Mouse (Mus musculus) CH12.LX (cell line): ENCODE data around the gene Cela1. TPM values are rescaled to one million over a fixed set of nuclear protein-coding genes. Genes with fewer than 3 reads are reported as not detected.

ENCODE experiments used
- DNase-seq: peaks from one replicate; pipeline ENCODE4 v3.0.0-alpha.2; 2013; ENCODE audit errors: extremely low read depth
- H3K27ac ChIP-seq: 2 replicates; pipeline ENCODE4 v1.5.1; 2012; ENCODE audit warnings: low read depth, mild to moderate bottlenecking, control low read depth, moderate library complexity; ENCODE audit not compliant: insufficient read depth
- H3K27me3 ChIP-seq: replicated peaks from 2 replicates; pipeline ENCODE3; 2012; ENCODE audit warnings: inconsistent platforms
- H3K36me3 ChIP-seq, 2 experiments: replicated peaks in 1 of 2; 2 replicates each; pipeline versions ENCODE3 to v1.6.1; 2012; ENCODE audit warnings: inconsistent platforms in 1 of 2, low read length in 1 of 2, mild to moderate bottlenecking in 1 of 2, mixed read lengths in 1 of 2, moderate library complexity in 1 of 2; ENCODE audit not compliant: control insufficient read depth in 1 of 2, insufficient read depth in 1 of 2
- H3K4me1 ChIP-seq, 2 experiments: 2 replicates each; pipeline ENCODE4 v1.6.1; 2012; ENCODE audit warnings: inconsistent platforms in 1 of 2, moderate library complexity in 1 of 2; ENCODE audit not compliant: insufficient read depth in 2 of 2, control insufficient read depth in 1 of 2
- H3K4me2 ChIP-seq: 2 replicates; pipeline ENCODE4 v1.6.1; 2012; ENCODE audit warnings: low read depth, mild to moderate bottlenecking, control low read depth; ENCODE audit not compliant: poor library complexity, insufficient read depth, severe bottlenecking
- H3K4me3 ChIP-seq, 3 experiments: fragments of 150-350 bp in 1 of 3; sonication (generic) in 1 of 3; replicated peaks in 1 of 3; 2 replicates each; pipeline versions ENCODE3 to v1.5.1; 2011 to 2012; ENCODE audit warnings: low read depth in 2 of 3, low read length in 2 of 3, mild to moderate bottlenecking in 2 of 3, moderate library complexity in 2 of 3, control low read depth in 1 of 3, improper control_type of control experiment in 1 of 3, inconsistent platforms in 1 of 3, mixed read lengths in 1 of 3; ENCODE audit not compliant: poor library complexity in 1 of 3
- H3K79me2 ChIP-seq: replicated peaks from 2 replicates; pipeline ENCODE4 v1.6.1; 2012; ENCODE audit warnings: mild to moderate bottlenecking, moderate library complexity; ENCODE audit not compliant: control insufficient read depth, poor library complexity, insufficient read depth, severe bottlenecking; ENCODE audit errors: extremely low read depth
- H3K9ac ChIP-seq: 2 replicates; pipeline ENCODE4 v1.6.1; 2012; ENCODE audit warnings: low read depth, mild to moderate bottlenecking, control low read depth, moderate library complexity; ENCODE audit not compliant: insufficient read depth
- H3K9me3 ChIP-seq: replicated peaks from 2 replicates; pipeline ENCODE3; 2012; ENCODE audit warnings: low read length, inconsistent platforms, mixed read lengths
- BHLHE40 ChIP-seq: IDR thresholded peaks from 2 replicates; pipeline ENCODE4 v1.6.1; 2011; ENCODE audit warnings: mild to moderate bottlenecking, low read depth, low read length, improper control_type of control experiment
- CHD1 ChIP-seq: IDR thresholded peaks from 2 replicates; pipeline ENCODE4 v1.6.1; 2012; ENCODE audit warnings: low read depth, low read length, improper control_type of control experiment, inconsistent platforms
- CHD2 ChIP-seq: IDR thresholded peaks from 2 replicates; pipeline ENCODE4 v1.6.1; 2011; ENCODE audit warnings: low read length, improper control_type of control experiment
- CTCF ChIP-seq, 2 experiments: IDR thresholded peaks in 1 of 2; conservative IDR thresholded peaks in 1 of 2; 2 replicates each; pipeline ENCODE4 v1.5.1; 2011 to 2012; ENCODE audit warnings: low read depth in 2 of 2, low read length in 2 of 2, improper control_type of control experiment in 1 of 2, inconsistent platforms in 1 of 2, mild to moderate bottlenecking in 1 of 2, moderate library complexity in 1 of 2
- ELF1 ChIP-seq: IDR thresholded peaks from 2 replicates; pipeline ENCODE4 v1.6.1; 2014; ENCODE audit warnings: low read depth, mild to moderate bottlenecking, inconsistent platforms, low read length, improper control_type of control experiment
- EP300 ChIP-seq: IDR thresholded peaks from 2 replicates; pipeline ENCODE4 v1.6.1; 2011; ENCODE audit warnings: low read length, improper control_type of control experiment
- ETS1 ChIP-seq: conservative IDR thresholded peaks from 2 replicates; pipeline ENCODE4 v1.6.1; 2012; ENCODE audit warnings: low read depth, mild to moderate bottlenecking, inconsistent platforms, low read length, improper control_type of control experiment, moderate library complexity
- IRF4 ChIP-seq: IDR thresholded peaks from 2 replicates; pipeline ENCODE4 v1.6.1; 2014; ENCODE audit warnings: low read depth, mild to moderate bottlenecking, inconsistent platforms, low read length, improper control_type of control experiment
- JUND ChIP-seq: conservative IDR thresholded peaks from 2 replicates; pipeline ENCODE4 v1.6.1; 2011; ENCODE audit warnings: low read depth, low read length, improper control_type of control experiment
- KAT2A ChIP-seq: IDR thresholded peaks from 2 replicates; pipeline ENCODE4 v1.6.1; 2012; ENCODE audit warnings: low read length, improper control_type of control experiment, inconsistent platforms; ENCODE audit not compliant: insufficient replicate concordance
- MAFK ChIP-seq: IDR thresholded peaks from 2 replicates; pipeline ENCODE4 v1.6.1; 2011; ENCODE audit warnings: low read length, improper control_type of control experiment; ENCODE audit not compliant: insufficient replicate concordance
- MAX ChIP-seq: IDR thresholded peaks from 2 replicates; pipeline ENCODE4 v1.6.1; 2011; ENCODE audit warnings: low read length, improper control_type of control experiment
- MAZ ChIP-seq: IDR thresholded peaks from 2 replicates; pipeline ENCODE4 v1.6.1; 2012; ENCODE audit warnings: low read depth, mild to moderate bottlenecking, inconsistent platforms, low read length, improper control_type of control experiment, moderate library complexity
- MXI1 ChIP-seq: IDR thresholded peaks from 2 replicates; pipeline ENCODE4 v1.6.1; 2011; ENCODE audit warnings: mild to moderate bottlenecking, low read depth, low read length, improper control_type of control experiment
- MYC ChIP-seq: IDR thresholded peaks from 2 replicates; pipeline ENCODE4 v1.6.1; 2011; ENCODE audit warnings: low read depth, mild to moderate bottlenecking, improper control_type of control experiment, low read length
- NELFE ChIP-seq: IDR thresholded peaks from 2 replicates; pipeline ENCODE4 v1.6.1; 2011; ENCODE audit warnings: low read depth, low read length, improper control_type of control experiment
- NRF1 ChIP-seq: IDR thresholded peaks from 2 replicates; pipeline ENCODE4 v1.6.1; 2014; ENCODE audit warnings: low read depth, mild to moderate bottlenecking, inconsistent platforms, low read length, improper control_type of control experiment, moderate library complexity
- POLR2A ChIP-seq: IDR thresholded peaks from 2 replicates; pipeline ENCODE4 v1.6.1; 2011; ENCODE audit warnings: low read depth, mild to moderate bottlenecking, improper control_type of control experiment, low read length
- POLR2AphosphoS2 ChIP-seq: IDR thresholded peaks from 2 replicates; pipeline ENCODE4 v1.6.1; 2011; ENCODE audit warnings: low read depth, low read length, improper control_type of control experiment
- RCOR1 ChIP-seq: conservative IDR thresholded peaks from 2 replicates; pipeline ENCODE4 v1.6.1; 2012; ENCODE audit warnings: low read depth, mild to moderate bottlenecking, inconsistent platforms, low read length, improper control_type of control experiment
- SIN3A ChIP-seq: IDR thresholded peaks from 2 replicates; pipeline ENCODE4 v1.6.1; 2012; ENCODE audit warnings: low read length, improper control_type of control experiment, inconsistent platforms
- SMC3 ChIP-seq: IDR thresholded peaks from 2 replicates; pipeline ENCODE4 v1.6.1; 2011; ENCODE audit warnings: low read depth, low read length, improper control_type of control experiment
- TBP ChIP-seq: conservative IDR thresholded peaks from 2 replicates; pipeline ENCODE4 v1.6.1; 2011; ENCODE audit warnings: low read depth, low read length, improper control_type of control experiment
- TCF12 ChIP-seq: IDR thresholded peaks from 2 replicates; pipeline ENCODE4 v1.6.1; 2014; ENCODE audit warnings: low read depth, mild to moderate bottlenecking, inconsistent platforms, low read length, improper control_type of control experiment
- UBTF ChIP-seq: IDR thresholded peaks from 2 replicates; pipeline ENCODE4 v1.6.1; 2012; ENCODE audit warnings: low read depth, mild to moderate bottlenecking, inconsistent platforms, low read length, improper control_type of control experiment, moderate library complexity
- USF1 ChIP-seq: IDR thresholded peaks from 2 replicates; pipeline ENCODE4 v1.6.1; 2014; ENCODE audit warnings: low read depth, mild to moderate bottlenecking, inconsistent platforms, low read length, improper control_type of control experiment
- USF2 ChIP-seq: conservative IDR thresholded peaks from 2 replicates; pipeline ENCODE4 v1.6.1; 2011; ENCODE audit warnings: low read depth, low read length, improper control_type of control experiment
- ZC3H11A ChIP-seq: IDR thresholded peaks from 2 replicates; pipeline ENCODE4 v1.6.1; 2012; ENCODE audit warnings: low read depth, mild to moderate bottlenecking, inconsistent platforms, low read length, improper control_type of control experiment
- ZKSCAN1 ChIP-seq: IDR thresholded peaks from 2 replicates; pipeline ENCODE4 v1.6.1; 2012; ENCODE audit warnings: low read depth, inconsistent platforms, low read length, improper control_type of control experiment, borderline replicate concordance
- ZMIZ1 ChIP-seq: IDR thresholded peaks from 2 replicates; pipeline ENCODE4 v1.6.1; 2012; ENCODE audit warnings: low read depth, mild to moderate bottlenecking, inconsistent platforms, low read length, improper control_type of control experiment
- dilution Hi-C: fragments of 300-500 bp; cut with MboI; formaldehyde crosslinking; loops from 2 replicates; pipeline ENCODE4 v1.14.3; 2020; ENCODE audit warnings: low sequenced_read_pairs; ENCODE audit not compliant: extremely low pct_unique_long_range_greater_than_20kb, extremely low pct_ligation_motif_present
- in situ Hi-C: fragments of 300-500 bp; cut with MboI; formaldehyde crosslinking; loops from 3 replicates; pipeline ENCODE4 v1.14.3; 2019; ENCODE audit warnings: low sequenced_read_pairs, low pct_ligation_motif_present, low pct_unique_long_range_greater_than_20kb, mixed read lengths
- polyA plus RNA-seq: library from polyadenylated mRNA; unstranded; fragments of >175 nt; gene quantifications from 2 replicates; pipeline ENCODE4 v1.2.1, GENCODE M21; 2012; ENCODE audit warnings: low read depth; ENCODE audit not compliant: insufficient read length
- total RNA-seq, 2 experiments: library from RNA; depleted of rRNA; stranded (reverse); fragments of 300-350 nt in 1 of 2; fragments of >200 nt in 1 of 2; gene quantifications; 2 replicates each; pipeline ENCODE4 v1.2.3; 2012 to 2014

The Cela1 gene
- total and polyA plus RNA-seq, 3 experiments: 1.3 to 4.8 (median 3.3) TPM

DNA sequence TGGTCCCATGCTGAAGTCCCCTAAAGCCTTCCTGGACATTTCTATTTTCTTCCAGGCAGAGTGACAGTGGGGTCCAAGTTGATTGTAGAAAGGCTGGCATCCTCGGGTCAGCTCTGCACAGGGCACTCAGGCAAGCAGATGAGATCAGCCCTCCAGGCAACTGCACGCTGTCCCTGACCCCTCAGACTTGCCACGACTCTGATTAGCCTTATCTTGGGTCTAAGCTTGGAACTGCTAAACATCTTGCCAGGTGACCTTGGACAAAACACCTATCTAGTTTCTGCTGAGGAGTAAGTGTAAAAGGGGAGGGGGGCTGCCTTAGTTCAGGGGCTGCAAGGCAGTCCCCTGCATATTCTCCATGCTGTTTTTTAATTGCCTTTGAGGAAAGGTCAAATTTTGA, 4.3 kb upstream of the Cela1 start:
- dilution Hi-C loops: no loop called here
- DNase-seq: no peak
- Histone ChIP-seq H3K79me2 (no peaks in the 10 kb centered on the region), H3K4me2 (no peak overlapping the region), H3K4me1 (peaks cover 3 to 12% of the 10 kb centered on the region in 2 experiments), H3K27ac (no peak overlapping the region), H3K36me3 (no peaks in the 10 kb centered on the region), H3K27me3 (no peaks in the 10 kb centered on the region), H3K9ac (no peak overlapping the region), H3K9me3 (peaks cover 25% of the 10 kb centered on the region), H3K4me3 (no peak overlapping the region)
- in situ Hi-C loops: loop anchor here (5.0 kb wide), 1 partner anchor 230 kb away; no protein-coding TSS in a partner anchor
- TF ChIP-seq MAX: no peak
- no peak for TF ChIP-seq BHLHE40
- no peak for TF ChIP-seq ZMIZ1
- no peak for TF ChIP-seq USF1
- no peak for TF ChIP-seq NRF1
- TF ChIP-seq JUND: no peak
- no peak for TF ChIP-seq RCOR1
- no peak for TF ChIP-seq IRF4
- TF ChIP-seq ZC3H11A: no peak
- no peak for TF ChIP-seq TBP

DNA sequence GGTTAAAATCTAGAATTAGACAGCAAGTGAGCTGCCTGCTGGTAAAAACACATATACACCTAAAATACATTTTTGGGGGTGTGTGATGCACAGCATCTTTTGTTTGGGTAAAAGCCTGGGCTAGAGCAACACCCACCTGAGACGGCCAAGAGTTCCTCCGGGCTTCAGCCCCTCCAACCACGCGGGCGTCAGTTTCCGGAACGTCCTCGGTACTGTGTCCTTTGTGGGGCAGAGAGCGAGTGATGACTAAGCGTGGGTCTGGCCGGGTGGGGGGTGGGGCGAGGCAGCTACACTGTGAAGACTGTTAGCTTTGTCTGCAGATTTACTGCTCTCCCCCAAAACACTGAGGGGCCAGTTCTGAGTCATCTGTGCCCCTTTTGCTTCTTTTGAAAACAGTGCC, 732 bp downstream of the Cela1 start:
- dilution Hi-C loops: no loop called here
- peak; percentile 78 for TF ChIP-seq MAX
- 0 out of 2 replicates have a peak, but pooled peaks have one; percentile 58 for TF ChIP-seq BHLHE40
- TF ChIP-seq CHD2: peak; percentile 89
- no peak; the same call in 1 of the 2 replicates for TF ChIP-seq RCOR1
- peak; percentile 52; the same call in 1 of the 2 replicates for TF ChIP-seq JUND
- TF ChIP-seq IRF4: no peak; the same call in none of the 2 replicates
- peak; percentile 39; the same call in 1 of the 2 replicates for TF ChIP-seq ELF1
- peak; percentile 78 for TF ChIP-seq MXI1
- no peak for TF ChIP-seq UBTF
- TF ChIP-seq EP300: peak; percentile 63
- no peak for TF ChIP-seq CTCF (conservative IDR thresholded peaks at IDR 0.05 in 1 of 2, IDR thresholded peaks at IDR 0.05 in 1 of 2; ENCODE audit: low read depth in 2 of 2, low read length in 2 of 2)
- no peak for TF ChIP-seq KAT2A
- TF ChIP-seq ZMIZ1: peak; percentile 47; the same call in 1 of the 2 replicates
- TF ChIP-seq ZKSCAN1: no peak
- no peak for TF ChIP-seq POLR2AphosphoS2
- TF ChIP-seq TCF12: peak; percentile 50; the same call in 1 of the 2 replicates
- TF ChIP-seq NELFE: no peak
- peak; percentile 55 for TF ChIP-seq ETS1
- peak; percentile 66 for TF ChIP-seq POLR2A
- TF ChIP-seq SIN3A: peak; percentile 75
- no peak for TF ChIP-seq USF1
- TF ChIP-seq MAZ: peak; percentile 53; the same call in 1 of the 2 replicates
- TF ChIP-seq SMC3: 0 out of 2 replicates have a peak, but pooled peaks have one; percentile 4
- peak; percentile 66; the same call in 1 of the 2 replicates for TF ChIP-seq MAFK
- no peak for TF ChIP-seq CHD1
- peak; percentile 69; the same call in 1 of the 2 replicates for TF ChIP-seq MYC
- TF ChIP-seq USF2: no peak
- Histone ChIP-seq H3K27me3 (no peaks in the 10 kb centered on the region), H3K36me3 (peaks cover 0 to 2% of the 10 kb centered on the region in 2 experiments), H3K4me2 (peak overlapping the region; percentile 73), H3K9me3 (peaks cover 25% of the 10 kb centered on the region), H3K27ac (peak overlapping the region; percentile 17; the same call in 1 of the 2 replicates), H3K79me2 (no peaks in the 10 kb centered on the region), H3K4me1 (peaks cover 8 to 20% of the 10 kb centered on the region in 2 experiments), H3K9ac (peak overlapping the region; percentile 46), H3K4me3 (peak overlapping the region in 1 of 3 experiments; percentile 8)
- peak; percentile 55 for DNase-seq
- in situ Hi-C loops: no loop called here
